Mouse (Mus musculus): ENCODE data around the gene Slc12a8.

GRCm38 (mm10) chr16:33529502-33530454 lies 12.7 kb downstream of the Slc12a8 start:
- no peak for TF ChIP-seq CTCF (IDR thresholded peaks at IDR 0.05; ENCODE audit: low read depth)
- TF ChIP-seq EP300 (optimal IDR thresholded peaks at IDR 0.05): no peak
